Mouse (Mus musculus) left cerebral cortex, adult 11 months (tissue): Measurements from ENCODE around the gene Mcub.

ENCODE experiments used
- DNase-seq: peaks from one replicate; pipeline ENCODE4 v3.0.0; 2022; ENCODE audit warnings: low spot score

The Mcub gene

DNA sequence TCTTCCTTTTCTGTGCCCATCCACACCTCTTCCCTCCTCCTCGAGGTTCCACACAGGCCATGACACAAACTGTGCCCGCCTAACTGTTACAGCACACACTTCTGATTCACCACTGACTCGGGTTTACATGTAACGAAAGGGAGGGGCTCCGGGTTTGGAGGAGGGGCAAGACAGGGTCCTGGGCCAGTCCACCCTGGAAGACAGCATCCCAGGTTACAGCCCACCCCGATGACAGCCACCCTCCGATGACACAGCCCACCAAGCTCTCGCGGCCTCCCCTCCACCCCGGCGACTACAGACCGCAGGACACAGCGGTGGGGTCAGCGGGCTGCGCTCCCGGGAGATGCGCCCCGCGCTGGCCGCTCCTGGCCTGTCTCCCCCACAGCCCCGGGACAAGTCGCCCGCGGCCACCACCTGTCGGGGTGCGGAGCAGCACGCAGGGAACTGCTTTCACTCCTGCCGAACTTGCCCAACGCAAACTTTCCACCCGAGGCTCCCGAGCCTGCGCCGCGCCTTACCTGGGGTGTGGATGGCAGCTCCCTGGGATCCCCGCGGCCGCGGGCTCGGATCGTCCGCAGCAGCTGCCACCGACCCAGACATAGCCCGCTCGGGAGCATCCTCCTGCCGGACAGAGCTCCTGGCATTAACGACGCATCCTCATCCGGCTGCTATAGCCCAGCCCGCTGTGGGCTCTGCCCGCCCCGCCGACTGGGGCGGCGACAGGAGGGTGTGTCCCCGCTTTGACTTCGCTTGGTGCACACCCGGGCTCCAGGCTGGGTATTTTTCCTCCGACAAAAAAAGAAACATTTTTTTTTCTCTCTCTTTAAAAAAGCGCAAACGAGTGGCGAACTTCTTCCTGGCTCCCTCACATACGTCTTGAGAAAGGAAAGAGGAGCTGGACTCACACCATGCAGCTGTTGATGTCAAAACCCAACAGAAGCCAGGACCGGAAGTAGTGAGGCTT lies at the start of gene Mcub:
Gene Mcub (minus strand): TSS at position 775 of the 964 bp plus-strand sequence.
- no peak for DNase-seq

DNA sequence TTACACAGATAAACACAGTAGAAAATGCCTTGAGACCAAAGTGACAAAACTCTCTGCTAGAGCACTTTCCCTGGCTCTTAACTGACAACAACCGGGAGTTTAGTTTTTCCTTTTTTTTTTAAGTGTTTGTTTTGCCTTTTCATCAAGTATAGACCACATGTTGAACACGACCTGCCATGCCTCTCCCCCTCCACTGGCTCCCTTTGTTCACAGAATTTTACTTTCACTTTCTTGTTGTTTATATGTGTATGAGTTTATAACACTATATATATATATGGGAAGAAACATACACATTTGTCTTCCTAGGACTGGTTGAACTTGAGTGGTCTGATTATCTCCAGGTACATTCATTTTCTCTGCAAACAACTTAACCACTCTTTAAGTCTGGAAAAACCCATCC lies 42.9 kb upstream of the Mcub start:
- no peak for DNase-seq

GRCm38 (mm10) chr3:130011236-130011635 lies 41.2 kb upstream of the Mcub start:
- no peak for DNase-seq

DNA sequence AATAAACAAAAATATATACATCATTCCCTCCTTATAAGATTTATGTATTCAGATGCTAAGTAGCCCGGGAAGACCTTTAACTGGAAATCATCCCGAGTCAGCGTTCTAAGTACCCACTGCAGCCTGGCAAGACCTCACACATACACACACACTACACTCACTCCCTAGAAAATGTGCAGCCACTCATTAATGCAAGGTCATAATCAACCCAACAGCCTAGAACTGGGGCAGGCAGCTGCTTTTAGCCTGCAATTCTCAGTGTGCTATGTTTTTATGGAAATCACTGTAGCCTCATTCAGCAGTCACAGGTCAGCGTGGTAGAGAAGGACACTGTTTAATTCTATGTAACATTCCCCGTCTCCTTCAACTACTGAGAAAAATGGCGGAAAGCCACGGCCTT lies 36.1 kb upstream of the Mcub start:
- no peak for DNase-seq

DNA sequence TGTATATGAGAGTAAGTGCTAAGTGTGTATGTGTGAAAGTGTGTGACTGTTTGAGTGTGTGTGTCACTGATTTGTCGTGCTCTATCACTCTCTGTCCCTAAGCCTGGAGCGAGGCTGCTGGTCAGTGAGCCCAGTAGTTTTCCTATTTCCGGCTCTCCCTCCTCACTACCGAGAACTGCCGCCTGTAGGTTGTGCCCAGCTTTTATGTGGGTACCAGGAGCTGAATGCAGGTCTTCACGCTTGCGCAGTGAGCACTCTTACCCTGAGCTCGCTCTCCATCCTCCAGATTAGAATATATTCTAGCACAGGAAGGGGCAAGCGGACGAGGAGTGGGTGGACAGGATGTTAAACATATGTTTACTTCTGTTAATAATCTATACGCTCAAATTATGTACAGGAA lies 30.9 kb upstream of the Mcub start:
- no peak for DNase-seq

- no peak for DNase-seq
Measured at GRCm38 (mm10) chr3:129998526-129998925, 28.5 kb upstream of the Mcub start.

- DNase-seq, result no peak
Measured at GRCm38 (mm10) chr3:129998001-129998400, 28.0 kb upstream of the Mcub start.

DNA sequence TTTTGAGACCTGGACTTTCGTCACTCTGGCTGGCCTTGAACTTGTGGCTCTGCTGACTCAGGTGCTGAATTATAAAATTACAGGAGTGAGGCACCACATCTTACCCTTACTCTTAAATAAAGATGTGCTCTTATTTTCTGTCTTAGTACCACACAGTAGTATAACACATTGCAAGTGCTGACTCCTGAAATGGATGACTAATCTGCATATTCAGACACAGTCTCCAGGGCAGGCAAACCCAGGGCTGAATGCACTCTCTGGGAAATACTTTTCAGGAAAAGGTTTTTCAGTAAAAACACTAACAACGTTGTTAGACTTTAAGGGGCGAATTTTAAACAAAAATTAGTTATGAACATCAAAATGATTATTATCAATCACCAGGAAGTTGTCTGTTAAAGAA lies 27.3 kb upstream of the Mcub start:
- DNase-seq, result no peak

DNA sequence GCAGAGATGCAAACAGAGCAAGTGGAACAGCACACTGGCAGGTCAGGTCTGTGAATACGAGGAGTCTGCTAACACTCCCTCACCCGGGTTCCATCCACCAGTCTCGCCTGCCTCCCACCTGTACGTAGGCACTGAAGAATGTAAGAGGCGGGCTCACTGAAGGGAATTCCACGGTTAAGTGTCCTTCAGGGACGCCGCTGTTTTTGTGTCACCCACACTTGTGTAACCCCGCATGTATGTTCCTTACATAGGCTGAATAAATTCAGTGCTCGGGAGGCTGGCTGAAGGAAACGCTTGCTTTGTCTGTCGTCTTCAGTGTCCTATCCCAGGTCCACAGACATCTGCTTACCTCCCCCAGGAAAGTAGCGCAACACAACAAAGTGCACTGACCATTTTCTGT lies 17.3 kb upstream of the Mcub start:
- no peak for DNase-seq

- DNase-seq, result no peak
Measured at GRCm38 (mm10) chr3:129985335-129985734, 15.3 kb upstream of the Mcub start.

GRCm38 (mm10) chr3:129984797-129985196 lies 14.8 kb upstream of the Mcub start:
- DNase-seq, result no peak

DNA sequence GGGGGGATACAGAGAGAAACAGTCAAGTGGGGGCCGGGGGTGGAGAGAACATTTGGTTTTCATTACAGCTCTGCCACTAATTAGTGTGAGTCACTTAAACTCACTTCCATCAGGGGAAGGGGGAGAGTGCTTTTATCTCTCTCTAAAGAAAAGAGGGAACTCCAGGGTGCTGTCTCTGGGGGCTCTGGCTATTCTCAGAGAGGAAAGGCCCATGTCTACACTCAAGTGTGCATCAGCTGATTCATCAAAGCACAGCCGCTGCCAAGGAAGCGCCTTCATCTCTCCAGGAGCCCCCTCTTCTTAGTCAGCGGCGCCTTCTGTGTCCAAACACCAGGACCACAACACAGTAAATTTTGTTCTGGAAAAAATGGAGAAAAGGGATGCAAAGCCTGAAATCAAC lies 12.3 kb upstream of the Mcub start:
- DNase-seq, result no peak

DNA sequence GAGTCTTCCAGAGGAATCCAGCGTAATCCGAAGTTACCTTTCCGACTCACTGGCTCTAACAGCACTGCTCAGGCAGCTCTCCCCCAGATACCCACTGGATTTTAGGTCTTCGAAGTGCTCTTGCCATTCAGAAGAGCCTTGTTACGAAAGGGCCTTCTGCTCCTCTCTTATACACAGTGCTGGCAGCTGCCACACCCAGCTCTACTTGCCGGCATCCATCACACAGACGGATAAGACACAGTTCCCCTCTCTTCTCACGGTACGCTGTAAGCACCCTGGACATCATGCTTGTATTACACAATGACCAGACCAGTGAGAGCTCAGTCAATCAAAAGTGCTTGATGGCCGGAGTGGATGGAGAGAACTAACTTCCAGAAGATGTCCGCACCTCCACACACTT lies 11.8 kb upstream of the Mcub start:
- DNase-seq, result no peak

- DNase-seq, result no peak
Measured at GRCm38 (mm10) chr3:129979510-129979909, 9.5 kb upstream of the Mcub start.

DNA sequence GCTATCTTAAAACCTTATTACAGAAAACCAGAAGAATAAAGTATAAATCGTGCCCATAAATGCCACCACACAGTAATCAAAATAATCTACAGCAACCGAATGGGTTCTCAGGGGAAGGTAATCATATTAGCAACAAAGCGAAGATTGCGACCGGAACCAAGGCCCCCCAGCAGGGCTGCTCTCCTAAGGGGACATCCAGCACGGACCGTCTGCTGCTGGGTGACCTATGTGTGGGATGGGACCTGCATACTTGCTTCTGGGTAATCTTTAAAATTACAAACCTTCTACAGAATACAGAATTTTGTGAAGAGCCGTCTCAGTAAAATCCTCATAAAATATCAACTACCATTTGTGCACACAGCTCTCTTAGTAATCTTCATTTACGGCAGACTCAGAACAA lies 8.7 kb upstream of the Mcub start:
- no peak for DNase-seq

GRCm38 (mm10) chr3:129976317-129976716 lies 6.3 kb upstream of the Mcub start:
- no peak for DNase-seq

- no peak for DNase-seq
Measured at GRCm38 (mm10) chr3:129970529-129971515, 816 bp upstream of the Mcub start.

DNA sequence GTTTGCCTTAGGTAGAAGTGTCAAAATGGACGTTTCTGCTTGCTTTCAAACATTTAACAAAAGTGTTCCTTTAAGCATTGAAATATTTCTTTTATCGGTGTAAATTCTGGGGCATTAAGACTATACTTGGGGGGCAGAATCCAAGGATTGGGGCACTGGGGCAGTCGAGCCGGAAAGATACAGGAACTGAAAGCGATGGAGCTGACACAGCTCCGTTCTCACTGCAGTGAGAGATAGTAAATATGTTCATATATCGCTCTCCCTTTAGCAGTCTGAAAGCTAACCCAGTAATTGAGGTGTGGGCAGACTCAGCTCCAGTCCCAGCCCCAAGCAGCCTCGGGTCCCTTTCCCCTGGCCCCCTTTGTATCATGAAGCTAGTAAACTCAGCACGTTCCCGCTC lies 975 bp downstream of the Mcub start:
- DNase-seq, result no peak

- no peak for DNase-seq
Measured at GRCm38 (mm10) chr3:129967874-129968273, 2.1 kb downstream of the Mcub start.

DNA sequence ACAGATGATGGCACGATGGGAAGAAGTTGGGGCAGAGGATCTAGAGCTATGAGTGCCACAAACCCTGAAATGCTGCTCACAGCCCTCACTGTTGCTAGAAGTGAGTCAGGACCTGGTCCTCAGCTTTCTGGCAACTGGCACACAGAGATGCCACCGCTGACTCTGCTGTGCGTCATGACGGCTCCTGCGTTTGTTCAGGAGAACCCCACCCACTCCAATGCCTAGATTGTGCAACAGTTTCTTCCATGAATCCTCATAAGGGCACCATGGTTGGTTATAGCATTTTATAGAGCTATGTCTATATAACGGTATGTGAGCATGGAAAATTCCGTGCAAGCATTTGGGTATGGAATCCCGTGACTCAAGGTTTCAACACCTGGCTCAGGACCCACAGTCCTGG lies 5.3 kb downstream of the Mcub start:
- no peak for DNase-seq

- DNase-seq, result no peak
Measured at GRCm38 (mm10) chr3:129962533-129962932, 7.5 kb downstream of the Mcub start.

GRCm38 (mm10) chr3:129953296-129953695 lies 16.7 kb downstream of the Mcub start:
- DNase-seq, result no peak
